Mouse (Mus musculus) stomach, postnatal 0 days (tissue): Measurements from ENCODE around the gene Iqcd. TPM values are rescaled to one million over a fixed set of nuclear protein-coding genes. Genes with fewer than 3 reads are reported as not detected.
A peak's percentile ranks its signal among the peaks of the same experiment; 100 is the strongest.

Source experiments
- ATAC-seq: fragments of 200-750 bp; cut with Nextera tagmentation; 2 replicates; pipeline ENCODE4 v1.8.0; 2017; ENCODE audit not compliant: low FRiP score, low TSS enrichment
- DNase-seq: peaks from one replicate; pipeline ENCODE4 v3.0.0-alpha.2; 2016; ENCODE audit warnings: low spot score
- H3K27ac ChIP-seq: fragments of 300-500 bp; sonication (generic); replicated peaks from 2 replicates; pipeline ENCODE4 v1.5.1; 2014; ENCODE audit warnings: mild to moderate bottlenecking, control low read depth
- H3K27me3 ChIP-seq: fragments of 300-500 bp; sonication (generic); 2 replicates; pipeline ENCODE4 v1.6.1; 2014; ENCODE audit warnings: low read length; ENCODE audit not compliant: control insufficient read depth, insufficient read depth
- H3K36me3 ChIP-seq: fragments of 300-500 bp; sonication (generic); 2 replicates; pipeline ENCODE4 v1.6.1; 2014; ENCODE audit warnings: low read length, mixed read lengths; ENCODE audit not compliant: control insufficient read depth, insufficient read depth
- H3K4me1 ChIP-seq: fragments of 300-500 bp; sonication (generic); replicated peaks from 2 replicates; pipeline ENCODE4 v1.6.1; 2014; ENCODE audit warnings: antibody characterized with exemption; ENCODE audit not compliant: control insufficient read depth, insufficient read depth
- H3K4me2 ChIP-seq: fragments of 300-500 bp; sonication (generic); replicated peaks from 2 replicates; pipeline ENCODE4 v1.6.1; 2014; ENCODE audit warnings: low read depth, mild to moderate bottlenecking, control low read depth, moderate library complexity
- H3K4me3 ChIP-seq: fragments of 300-500 bp; sonication (generic); 2 replicates; pipeline ENCODE4 v1.5.1; 2014; ENCODE audit warnings: low read depth, low read length, control low read depth
- H3K9ac ChIP-seq: fragments of 300-500 bp; sonication (generic); 2 replicates; pipeline ENCODE4 v1.6.1; 2014; ENCODE audit warnings: mild to moderate bottlenecking, low read length, control low read depth, mixed read lengths
- H3K9me3 ChIP-seq: fragments of 300-500 bp; sonication (generic); 2 replicates; pipeline ENCODE4 v1.6.1; 2016; ENCODE audit warnings: low read length; ENCODE audit not compliant: control insufficient read depth
- CTCF ChIP-seq: IDR thresholded peaks from 2 replicates; pipeline ENCODE4 v1.5.1; 2016; ENCODE audit warnings: antibody characterized with exemption, low read depth, mild to moderate bottlenecking, moderate library complexity
- EP300 ChIP-seq: optimal IDR thresholded peaks from 2 replicates; pipeline ENCODE3; 2016; ENCODE audit warnings: antibody characterized with exemption
- WGBS: fragments of 180-500 bp; shearing (Covaris S2); extraction: QIAGEN DNeasy Blood & Tissue Kit; methylation state at CpG from one replicate; pipeline ENCODE4 v1.1.7; 2014; 5-methylcytosine and 5-hydroxymethylcytosine counted together
- polyA plus RNA-seq: library from polyadenylated mRNA; unstranded; fragments of >200 nt; fragmentation: Nextera tagmentation; extraction: Ambion mirVana; gene quantifications from 2 replicates; pipeline ENCODE4 v1.2.1, GENCODE M21; 2015

Iqcd gene
- polyA plus RNA-seq, 1 experiment from 2014 or later, result 0.36 TPM

- no peaks in the 10 kb centered on the region for H3K4me1 ChIP-seq
- ATAC-seq (no peak), DNase-seq (no peak)
- no peak overlapping the region for H3K27ac ChIP-seq
- TF ChIP-seq EP300, result no peak
- TF ChIP-seq CTCF, result no peak
- H3K36me3 ChIP-seq, result peaks cover 10% of the 10 kb centered on the region
- no peak overlapping the region for H3K4me2 ChIP-seq
- H3K9ac ChIP-seq, result no peak overlapping the region
- 40% methylated on average over 7 of the region's 7 CpGs for WGBS
- no peak overlapping the region for H3K4me3 ChIP-seq
- no peaks in the 10 kb centered on the region for H3K27me3 ChIP-seq
- H3K9me3 ChIP-seq, result no peaks in the 10 kb centered on the region
These were observed 39.8 kb downstream of the Iqcd start for GRCm38 (mm10) chr5:120628624-120629023.

GRCm38 (mm10) chr5:120631128-120631527, 42.3 kb downstream of the Iqcd start:
- H3K4me2 ChIP-seq, result no peak overlapping the region
- H3K27ac ChIP-seq, result no peak overlapping the region
- no peaks in the 10 kb centered on the region for H3K36me3 ChIP-seq
- 6% methylated on average over 29 of the region's 29 CpGs for WGBS
- no peaks in the 10 kb centered on the region for H3K4me1 ChIP-seq
- TF ChIP-seq EP300 (no peak), CTCF (no peak)
- no peak overlapping the region for H3K9ac ChIP-seq
- DNase-seq, result no peak
- no peak overlapping the region; the same call in 1 of the 2 replicates for H3K4me3 ChIP-seq
- no peak for ATAC-seq
- H3K27me3 ChIP-seq, result no peaks in the 10 kb centered on the region
- H3K9me3 ChIP-seq, result no peaks in the 10 kb centered on the region

GRCm38 (mm10) chr5:120631892-120632291, 43.1 kb downstream of the Iqcd start:
- no peak overlapping the region for H3K4me2 ChIP-seq
- 94% methylated on average over 5 of the region's 5 CpGs for WGBS
- TF ChIP-seq EP300, result no peak
- peak; percentile 27; the same call in 1 of the 2 replicates for TF ChIP-seq CTCF
- no peaks in the 10 kb centered on the region for H3K9me3 ChIP-seq
- H3K9ac ChIP-seq, result no peak overlapping the region
- H3K36me3 ChIP-seq, result no peaks in the 10 kb centered on the region
- no peaks in the 10 kb centered on the region for H3K4me1 ChIP-seq
- H3K4me3 ChIP-seq, result no peak overlapping the region
- no peak for DNase-seq
- no peak for ATAC-seq
- no peaks in the 10 kb centered on the region for H3K27me3 ChIP-seq
- no peak overlapping the region for H3K27ac ChIP-seq

GRCm38 (mm10) chr5:120634131-120634530, 45.3 kb downstream of the Iqcd start, which contains the start of gene Cfap73:
TSS of gene Cfap73 (minus strand) at chr5:120634235.
- ATAC-seq, result no peak
- Histone ChIP-seq H3K9ac (no peak within 1 kb of the TSS), H3K4me2 (no peak within 1 kb of the TSS), H3K27ac (no peak within 1 kb of the TSS), H3K9me3 (no peaks in the 10 kb centered on the region), H3K4me3 (no peak within 1 kb of the TSS), H3K27me3 (no peaks in the 10 kb centered on the region), H3K4me1 (no peaks in the 10 kb centered on the region), H3K36me3 (no peaks in the 10 kb centered on the region)
- TF ChIP-seq CTCF (no peak), EP300 (no peak)
- 45% methylated on average over 9 of the region's 9 CpGs for WGBS
- DNase-seq, result no peak

GRCm38 (mm10) chr5:120634860-120635259, 46.0 kb downstream of the Iqcd start:
- WGBS, result 41% methylated on average over 5 of the region's 5 CpGs
- no peak overlapping the region for H3K4me2 ChIP-seq
- no peak overlapping the region for H3K9ac ChIP-seq
- TF ChIP-seq EP300 (no peak), CTCF (no peak)
- no peaks in the 10 kb centered on the region for H3K27me3 ChIP-seq
- H3K36me3 ChIP-seq, result no peaks in the 10 kb centered on the region
- no peaks in the 10 kb centered on the region for H3K4me1 ChIP-seq
- no peak overlapping the region for H3K4me3 ChIP-seq
- no peak for DNase-seq
- no peak overlapping the region for H3K27ac ChIP-seq
- no peaks in the 10 kb centered on the region for H3K9me3 ChIP-seq
- no peak for ATAC-seq

- no peaks in the 10 kb centered on the region for H3K36me3 ChIP-seq
- no peak for DNase-seq
- WGBS, result 70% methylated on average over 5 of the region's 5 CpGs
- ATAC-seq, result no peak
- H3K4me1 ChIP-seq, result no peaks in the 10 kb centered on the region
- H3K9me3 ChIP-seq, result no peaks in the 10 kb centered on the region
- H3K9ac ChIP-seq, result no peak overlapping the region
- no peak for TF ChIP-seq EP300
- TF ChIP-seq CTCF, result no peak
- H3K4me3 ChIP-seq, result no peak overlapping the region
- H3K4me2 ChIP-seq, result no peak overlapping the region
- no peak overlapping the region for H3K27ac ChIP-seq
- H3K27me3 ChIP-seq, result no peaks in the 10 kb centered on the region
These were observed 46.8 kb downstream of the Iqcd start for GRCm38 (mm10) chr5:120635633-120636032.
